Mouse (Mus musculus): ENCODE data around the gene Dffb. TPM values are rescaled to one million over a fixed set of nuclear protein-coding genes. Genes with fewer than 3 reads are reported as not detected.

Gene Dffb
- polyA plus RNA-seq, 1 experiment from 2014 or later: 6.5 TPM

DNA sequence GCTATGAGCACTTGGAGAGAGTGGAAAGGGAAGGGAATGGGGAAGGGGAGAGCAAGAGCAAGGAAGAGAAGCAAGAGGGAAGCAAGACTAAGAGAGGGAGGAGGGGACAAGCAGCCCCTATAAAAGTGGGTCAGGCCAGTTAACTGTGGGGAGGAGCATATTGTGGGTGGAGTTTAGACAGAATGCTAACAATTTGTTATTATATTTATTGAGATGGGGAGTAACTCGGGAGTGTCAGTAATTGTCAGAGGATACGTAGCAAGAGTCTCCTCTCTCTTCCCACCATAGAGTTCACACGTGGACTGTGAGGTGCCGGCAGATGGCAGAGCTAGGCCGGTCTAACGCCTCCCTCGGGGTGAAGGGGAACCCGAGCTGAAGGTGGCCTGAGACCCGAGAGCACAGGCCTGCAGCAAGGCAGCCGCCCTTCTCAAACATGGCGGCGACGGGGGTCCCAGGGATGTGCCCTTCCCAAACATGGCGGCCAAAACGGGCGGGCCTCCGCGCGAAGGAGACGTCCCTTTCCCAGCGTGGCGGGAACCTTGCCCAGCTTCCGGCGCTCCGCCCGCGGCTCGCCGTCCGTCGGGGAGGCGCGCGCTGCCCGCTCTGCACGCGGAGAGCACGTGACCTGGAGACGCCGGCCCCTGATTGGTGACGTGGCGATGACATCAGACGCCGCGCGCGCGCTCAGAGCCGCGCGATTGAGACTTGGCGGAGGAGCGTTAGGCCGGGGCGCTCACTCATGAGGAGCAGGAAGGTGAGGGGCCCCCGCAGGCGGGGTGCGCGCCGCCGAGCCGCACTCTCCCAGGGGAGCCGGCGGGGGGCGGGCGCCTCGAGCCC is 18.1 kb downstream of the Dffb start, which contains the start of gene A430005L14Rik:
TSS of gene A430005L14Rik (plus strand) at position 669 of the 837 bp plus-strand sequence.
- Histone ChIP-seq H3K9ac (ENCODE audit: low read depth, low read length) (peak within 1 kb of the TSS; percentile 87), H3K27ac (ENCODE audit: low read depth, low read length) (peak within 1 kb of the TSS; percentile 97), H3K27me3 (replicated peaks; ENCODE audit: control insufficient read depth, insufficient read depth, low read length) (no peaks in the 10 kb centered on the region), H3K36me3 (ENCODE audit: control insufficient read depth, insufficient read depth) (peaks cover 23% of the 10 kb centered on the region), H3K4me3 (ENCODE audit: low read depth, low read length) (peak within 1 kb of the TSS; percentile 65), H3K4me1 (replicated peaks; ENCODE audit: control insufficient read depth, insufficient read depth, low read length) (no peaks in the 10 kb centered on the region), H3K4me2 (replicated peaks; ENCODE audit: low read depth) (peak within 1 kb of the TSS; percentile 70), H3K9me3 (ENCODE audit: control insufficient read depth) (no peaks in the 10 kb centered on the region)
- TF ChIP-seq CTCF (IDR thresholded peaks at IDR 0.05; ENCODE audit: low read depth): peak; percentile 41
- ATAC-seq: peak; percentile 94
- 1% methylated on average over 61 of the region's 67 CpGs for WGBS

DNA sequence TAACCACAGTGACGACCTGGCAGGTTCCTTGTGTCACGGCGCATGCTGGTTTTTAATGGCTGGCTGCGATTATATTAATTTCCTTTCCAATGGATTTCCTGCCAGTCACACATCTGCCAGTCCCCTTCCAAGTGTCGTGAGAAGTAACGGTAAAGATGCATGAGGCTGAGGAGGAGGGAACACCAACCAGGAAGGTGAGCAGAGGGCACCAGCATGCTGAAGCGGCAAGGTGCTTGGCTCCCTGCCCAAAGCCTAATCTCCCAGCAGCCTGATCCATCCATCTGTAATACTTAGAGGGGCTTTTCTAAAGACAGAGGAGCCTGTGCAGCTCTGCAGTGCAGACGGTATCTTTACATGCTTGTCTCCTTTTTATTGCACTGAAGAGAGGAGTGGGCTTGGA is 19.3 kb downstream of the Dffb start:
- Histone ChIP-seq H3K27ac (ENCODE audit: low read depth, low read length) (no peak overlapping the region), H3K4me1 (replicated peaks; ENCODE audit: control insufficient read depth, insufficient read depth, low read length) (no peaks in the 10 kb centered on the region), H3K27me3 (replicated peaks; ENCODE audit: control insufficient read depth, insufficient read depth, low read length) (no peaks in the 10 kb centered on the region), H3K4me3 (ENCODE audit: low read depth, low read length) (no peak overlapping the region), H3K9ac (ENCODE audit: low read depth, low read length) (no peak overlapping the region), H3K9me3 (ENCODE audit: control insufficient read depth) (no peaks in the 10 kb centered on the region), H3K4me2 (replicated peaks; ENCODE audit: low read depth) (no peak overlapping the region), H3K36me3 (ENCODE audit: control insufficient read depth, insufficient read depth) (peaks cover 12% of the 10 kb centered on the region; the same call in 1 of the 2 replicates)
- no peak for ATAC-seq
- TF ChIP-seq CTCF (IDR thresholded peaks at IDR 0.05; ENCODE audit: low read depth): no peak
- WGBS: 75% methylated on average over 8 of the region's 8 CpGs

DNA sequence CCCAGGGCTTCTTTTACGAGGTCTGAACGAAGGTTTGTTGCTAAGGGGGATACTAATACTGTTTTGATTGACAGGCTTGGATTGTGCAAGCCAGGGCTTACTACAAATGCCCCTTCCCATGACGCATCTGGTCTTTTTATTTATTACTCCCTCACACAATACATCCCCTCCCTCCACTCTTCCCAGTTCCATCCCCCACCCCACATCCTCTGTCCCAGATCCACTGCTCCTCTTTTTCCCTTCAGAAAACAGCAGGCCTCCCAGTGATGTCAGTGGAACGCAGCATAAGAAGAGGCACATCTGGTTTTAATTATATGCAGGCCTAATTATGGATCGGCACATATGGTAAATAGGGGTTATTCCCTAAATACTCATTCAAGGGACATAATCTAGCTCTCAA is 23.2 kb downstream of the Dffb start:
- H3K27me3 ChIP-seq (replicated peaks; ENCODE audit: control insufficient read depth, insufficient read depth, low read length): no peaks in the 10 kb centered on the region
- H3K4me2 ChIP-seq (replicated peaks; ENCODE audit: low read depth): no peak overlapping the region
- WGBS: 58% methylated on average over 5 of the region's 5 CpGs
- ATAC-seq: no peak
- no peaks in the 10 kb centered on the region for H3K4me1 ChIP-seq (replicated peaks; ENCODE audit: control insufficient read depth, insufficient read depth, low read length)
- no peaks in the 10 kb centered on the region for H3K36me3 ChIP-seq (ENCODE audit: control insufficient read depth, insufficient read depth)
- no peak overlapping the region for H3K9ac ChIP-seq (ENCODE audit: low read depth, low read length)
- no peak overlapping the region for H3K27ac ChIP-seq (ENCODE audit: low read depth, low read length)
- H3K9me3 ChIP-seq (ENCODE audit: control insufficient read depth): no peaks in the 10 kb centered on the region
- no peak overlapping the region for H3K4me3 ChIP-seq (ENCODE audit: low read depth, low read length)
- TF ChIP-seq CTCF (IDR thresholded peaks at IDR 0.05; ENCODE audit: low read depth): no peak

DNA sequence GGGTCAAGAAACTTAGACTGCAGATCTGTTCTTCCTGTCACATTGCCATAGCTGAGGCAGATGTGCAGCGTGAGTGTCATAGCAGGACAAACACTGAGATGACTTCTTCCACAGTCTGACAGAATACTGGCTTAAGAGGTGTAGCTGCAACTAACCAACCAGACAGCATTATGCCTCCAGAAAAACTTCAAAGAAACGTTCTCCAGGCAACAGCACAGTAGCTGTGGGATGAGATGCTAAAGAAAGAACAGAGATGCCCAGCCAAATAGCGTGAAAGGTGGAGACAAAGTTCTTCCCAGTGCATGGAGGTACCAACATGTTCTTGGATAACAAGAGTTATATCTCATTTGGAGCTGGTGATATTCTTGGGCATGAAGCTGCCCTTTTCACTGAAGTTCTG is 23.8 kb downstream of the Dffb start:
- H3K4me2 ChIP-seq (replicated peaks; ENCODE audit: low read depth): no peak overlapping the region
- ATAC-seq: no peak
- H3K27me3 ChIP-seq (replicated peaks; ENCODE audit: control insufficient read depth, insufficient read depth, low read length): no peaks in the 10 kb centered on the region
- no peaks in the 10 kb centered on the region for H3K4me1 ChIP-seq (replicated peaks; ENCODE audit: control insufficient read depth, insufficient read depth, low read length)
- no peak overlapping the region for H3K4me3 ChIP-seq (ENCODE audit: low read depth, low read length)
- no peaks in the 10 kb centered on the region for H3K9me3 ChIP-seq (ENCODE audit: control insufficient read depth)
- H3K27ac ChIP-seq (ENCODE audit: low read depth, low read length): no peak overlapping the region
- H3K9ac ChIP-seq (ENCODE audit: low read depth, low read length): no peak overlapping the region
- 72% methylated on average over 3 of the region's 3 CpGs for WGBS
- TF ChIP-seq CTCF (IDR thresholded peaks at IDR 0.05; ENCODE audit: low read depth): no peak
- H3K36me3 ChIP-seq (ENCODE audit: control insufficient read depth, insufficient read depth): no peaks in the 10 kb centered on the region

DNA sequence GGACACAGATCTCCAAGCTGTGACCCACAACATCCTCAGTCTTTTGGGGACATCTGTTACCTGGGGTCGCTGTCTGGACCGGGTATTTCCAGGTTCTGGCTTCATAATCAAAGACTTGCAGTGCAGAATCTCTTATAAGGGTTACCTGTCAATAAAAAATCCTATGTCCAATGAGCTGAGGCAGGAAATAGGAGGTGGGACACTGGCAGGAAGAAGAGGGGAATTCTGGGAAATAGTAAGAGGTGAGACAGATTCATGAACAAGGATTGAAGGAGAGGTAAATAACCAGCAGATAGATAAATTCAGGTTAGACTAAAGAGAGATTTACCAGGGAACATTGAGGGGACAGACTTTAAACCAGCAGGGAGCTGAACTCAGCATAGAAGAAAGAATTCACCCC is 24.6 kb downstream of the Dffb start:
- no peak for TF ChIP-seq CTCF (IDR thresholded peaks at IDR 0.05; ENCODE audit: low read depth)
- H3K4me3 ChIP-seq (ENCODE audit: low read depth, low read length): no peak overlapping the region
- WGBS: 73% methylated on average over 2 of the region's 2 CpGs

DNA sequence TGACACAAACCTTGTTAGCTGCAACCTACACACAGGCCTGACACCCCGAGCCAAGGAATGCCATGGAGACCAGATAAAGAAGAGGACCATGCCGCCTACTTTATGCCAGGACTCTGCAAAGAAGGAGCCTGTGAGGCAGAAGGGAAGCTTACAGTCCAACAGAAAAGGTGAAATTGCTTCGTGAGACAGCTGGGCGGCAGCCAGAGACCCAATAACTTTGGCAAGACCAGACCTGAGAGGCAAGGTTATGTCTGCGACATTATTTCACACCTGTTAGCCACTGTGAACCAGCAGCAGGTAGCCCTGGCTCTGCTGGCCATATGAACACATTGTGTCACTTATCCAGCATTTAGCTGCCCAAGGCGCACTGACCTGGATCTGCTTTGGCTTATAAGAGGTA is 29.2 kb downstream of the Dffb start:
- no peak overlapping the region for H3K27ac ChIP-seq (ENCODE audit: low read depth, low read length)
- 85% methylated on average over 6 of the region's 6 CpGs for WGBS
- H3K9ac ChIP-seq (ENCODE audit: low read depth, low read length): no peak overlapping the region
- H3K27me3 ChIP-seq (replicated peaks; ENCODE audit: control insufficient read depth, insufficient read depth, low read length): no peaks in the 10 kb centered on the region
- no peak for ATAC-seq
- TF ChIP-seq CTCF (IDR thresholded peaks at IDR 0.05; ENCODE audit: low read depth): no peak
- H3K36me3 ChIP-seq (ENCODE audit: control insufficient read depth, insufficient read depth): no peaks in the 10 kb centered on the region
- H3K9me3 ChIP-seq (ENCODE audit: control insufficient read depth): no peaks in the 10 kb centered on the region
- no peaks in the 10 kb centered on the region; the same call in 1 of the 2 replicates for H3K4me1 ChIP-seq (replicated peaks; ENCODE audit: control insufficient read depth, insufficient read depth, low read length)
- no peak overlapping the region for H3K4me2 ChIP-seq (replicated peaks; ENCODE audit: low read depth)
- H3K4me3 ChIP-seq (ENCODE audit: low read depth, low read length): no peak overlapping the region

More for the DNA sequence above, 24.6 kb downstream of the Dffb start:
- Histone ChIP-seq H3K9me3 (ENCODE audit: control insufficient read depth) (no peaks in the 10 kb centered on the region), H3K27me3 (replicated peaks; ENCODE audit: control insufficient read depth, insufficient read depth, low read length) (no peaks in the 10 kb centered on the region), H3K9ac (ENCODE audit: low read depth, low read length) (no peak overlapping the region), H3K4me1 (replicated peaks; ENCODE audit: control insufficient read depth, insufficient read depth, low read length) (no peaks in the 10 kb centered on the region), H3K27ac (ENCODE audit: low read depth, low read length) (no peak overlapping the region), H3K4me2 (replicated peaks; ENCODE audit: low read depth) (no peak overlapping the region), H3K36me3 (ENCODE audit: control insufficient read depth, insufficient read depth) (no peaks in the 10 kb centered on the region)
- no peak for ATAC-seq

Measured in intestine, postnatal 0 days (tissue).